Mouse (Mus musculus) testis, adult 2 months (tissue): ENCODE measurements around the gene Mylpf.

Experiments
- CTCF ChIP-seq: fragments of 200-500 bp; IDR thresholded peaks from 2 replicates; pipeline ENCODE4 v1.5.1; 2012; ENCODE audit warnings: low read depth, mild to moderate bottlenecking, inconsistent platforms, low read length, moderate library complexity; ENCODE audit not compliant: control insufficient read depth, insufficient read depth, insufficient replicate concordance
- POLR2A ChIP-seq: fragments of 200-500 bp; IDR thresholded peaks from 2 replicates; pipeline ENCODE4 v1.6.1; 2012; ENCODE audit warnings: low read depth, mild to moderate bottlenecking, inconsistent platforms, low read length, moderate library complexity; ENCODE audit not compliant: control insufficient read depth

DNA sequence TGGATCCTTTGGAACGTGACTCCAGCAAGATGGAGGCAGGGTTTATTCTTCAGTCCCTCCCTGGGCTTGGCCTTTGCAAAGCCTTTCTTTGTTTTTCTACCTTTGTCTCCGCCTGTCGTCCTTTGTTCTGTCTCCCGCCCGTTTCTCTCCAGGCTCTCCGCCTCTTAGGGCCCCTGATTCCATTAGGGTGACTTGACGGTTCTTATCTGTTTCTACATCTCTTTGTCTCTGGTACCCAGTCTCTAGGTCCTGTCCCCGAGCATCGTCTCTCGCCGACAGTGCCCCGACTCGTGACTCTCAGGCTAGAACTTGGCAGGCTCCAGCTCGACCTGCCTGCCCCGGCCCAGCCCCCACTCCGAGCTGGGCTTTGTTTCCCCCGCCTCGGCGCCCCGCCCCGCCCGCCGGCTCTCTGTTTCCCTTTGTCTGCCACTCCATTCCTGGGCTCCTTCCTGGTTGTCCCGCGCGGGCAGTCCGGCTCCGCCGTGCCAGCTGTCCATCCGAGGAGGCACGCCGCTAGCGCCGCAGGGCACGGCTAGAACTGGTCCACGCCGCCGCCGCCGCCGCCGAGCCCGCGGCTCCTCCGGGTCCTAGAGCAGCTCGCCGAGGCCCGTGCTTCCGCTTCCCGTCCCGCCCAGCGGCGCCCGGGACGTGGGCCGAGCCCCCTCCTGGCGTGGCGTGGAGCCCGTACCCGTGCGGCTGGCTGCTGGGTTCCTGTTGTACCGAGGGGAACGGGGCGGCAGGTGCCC, 24.1 kb downstream of the Mylpf start, which contains the start of the genes Zfp553 and Sept1:
- TF ChIP-seq CTCF, result no peak
- TF ChIP-seq POLR2A, result peak; percentile 56
